Mouse (Mus musculus) right cerebral cortex, adult 2 months (tissue): Measurements from ENCODE around the gene Ehf.
A peak's percentile ranks its signal among the peaks of the same experiment; 100 is the strongest.

Source experiments
- DNase-seq, 2 experiments: peaks; one replicate each; pipeline ENCODE4 v3.0.0; 2021 to 2022; ENCODE audit warnings: low spot score in 2 of 2

Ehf gene

GRCm38 (mm10) chr2:103303132-103303531, at the start of gene Ehf:
TSS of gene Ehf (minus strand) at chr2:103303278.
- DNase-seq, result no peak

GRCm38 (mm10) chr2:103347417-103347891, 44.4 kb upstream of the Ehf start:
- peak; percentile 64 to 82 for DNase-seq

DNA sequence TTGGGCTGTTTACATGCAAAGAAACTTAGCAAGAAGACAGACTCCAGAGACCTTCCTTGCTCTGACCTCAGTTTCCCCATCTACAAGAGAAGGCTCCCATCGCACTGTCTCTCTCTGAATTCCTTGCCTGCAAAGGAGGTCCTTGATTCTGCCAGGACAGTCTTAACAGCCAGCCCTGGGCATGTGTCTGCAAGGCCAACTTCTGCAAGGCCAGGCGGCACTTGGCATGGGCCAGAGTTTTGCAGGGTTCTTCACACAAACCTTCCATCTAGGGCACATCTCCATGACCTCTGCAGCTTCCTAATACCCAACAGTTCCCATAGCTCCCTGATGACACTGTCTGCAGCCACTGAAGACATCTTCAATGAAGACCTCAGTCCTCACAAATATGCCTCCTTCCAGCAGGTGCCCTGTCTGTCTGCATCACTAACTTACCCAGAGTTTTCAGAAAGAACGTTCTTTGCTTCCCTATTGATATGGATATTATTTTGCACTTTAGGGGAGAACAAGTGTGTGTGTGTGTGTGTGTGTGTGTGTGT, 43.7 kb upstream of the Ehf start:
- DNase-seq, result no peak

DNA sequence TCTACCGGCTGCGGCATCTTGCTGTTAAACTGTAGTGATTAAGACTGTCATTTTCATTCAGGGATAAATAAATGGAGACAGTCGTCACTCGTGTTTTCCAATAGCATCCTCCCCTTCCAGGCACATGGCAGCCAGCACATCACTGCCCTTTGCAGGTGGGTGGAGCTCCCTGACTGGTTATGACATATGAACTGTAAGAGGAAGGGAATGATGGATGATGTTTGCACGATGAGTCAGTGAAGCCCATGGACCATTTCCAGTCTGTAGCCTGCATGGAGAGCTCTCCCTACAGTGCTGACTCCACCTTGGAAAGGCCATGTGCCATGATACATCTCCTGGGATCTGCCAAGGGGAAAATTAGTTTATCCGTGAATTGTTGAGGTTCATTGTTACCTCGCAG, 40.5 kb upstream of the Ehf start:
- DNase-seq, result no peak

GRCm38 (mm10) chr2:103342123-103342522, 39.0 kb upstream of the Ehf start:
- DNase-seq, result no peak

- no peak for DNase-seq
Observed at GRCm38 (mm10) chr2:103341375-103341971, 38.4 kb upstream of the Ehf start.

- DNase-seq, result no peak
Observed at GRCm38 (mm10) chr2:103338706-103339105, 35.6 kb upstream of the Ehf start.

DNA sequence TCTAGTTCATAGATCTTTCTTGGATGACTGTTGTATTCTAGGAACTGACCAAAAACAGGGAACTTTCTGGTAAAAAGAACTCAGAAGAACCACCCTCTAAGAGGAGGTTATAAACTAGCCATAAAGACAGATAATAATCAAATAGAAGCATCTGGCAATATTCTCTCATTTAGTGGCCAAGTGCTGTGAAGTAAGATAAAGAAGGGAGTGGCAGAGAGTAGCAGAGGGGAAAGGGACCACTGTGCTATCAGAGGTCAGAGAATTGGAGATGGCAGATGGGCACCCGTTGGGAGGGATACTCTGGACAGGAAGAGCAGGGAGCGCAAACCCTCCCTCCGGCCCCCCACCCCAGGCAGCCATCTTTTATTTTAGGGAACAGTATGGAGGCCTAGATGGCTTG, 34.3 kb upstream of the Ehf start:
- no peak for DNase-seq

DNA sequence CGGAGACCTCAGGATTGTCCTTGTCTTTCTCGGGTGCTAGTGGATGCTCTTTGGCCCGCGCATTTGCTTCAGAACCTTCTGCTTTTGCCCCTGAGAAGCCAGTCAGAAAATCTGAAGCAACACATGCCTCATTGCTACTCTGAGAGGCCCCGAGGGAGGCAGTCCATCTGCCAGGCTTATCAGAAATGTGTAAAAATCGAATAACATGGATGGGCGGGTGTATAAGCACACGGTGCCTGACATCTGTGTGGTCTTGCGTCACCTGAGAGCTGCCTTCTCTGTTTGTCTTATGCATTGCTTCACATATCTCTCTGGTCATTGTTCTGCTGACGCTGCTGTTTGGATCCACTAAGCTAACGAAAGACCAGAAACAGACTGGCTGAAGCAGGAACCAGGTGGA, 33.5 kb upstream of the Ehf start:
- no peak for DNase-seq

DNA sequence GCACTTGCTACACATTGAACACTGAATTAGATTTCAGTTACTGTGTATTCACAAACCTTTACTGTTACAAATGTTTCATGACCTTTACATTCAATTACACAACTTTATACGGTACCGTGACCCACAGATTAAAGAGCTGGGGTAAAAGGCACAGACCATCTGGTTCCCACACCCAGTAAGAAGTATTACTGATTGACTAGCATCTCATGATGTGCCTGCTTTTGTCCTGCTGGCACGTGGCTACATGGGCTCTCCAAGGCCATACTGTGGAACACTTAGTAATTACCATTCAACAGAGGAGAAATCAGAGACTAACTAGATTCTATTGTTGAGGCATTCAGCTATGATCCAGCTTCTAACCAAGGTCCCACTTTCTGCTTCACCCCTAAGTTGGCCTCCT, 32.9 kb upstream of the Ehf start:
- DNase-seq, result no peak

DNA sequence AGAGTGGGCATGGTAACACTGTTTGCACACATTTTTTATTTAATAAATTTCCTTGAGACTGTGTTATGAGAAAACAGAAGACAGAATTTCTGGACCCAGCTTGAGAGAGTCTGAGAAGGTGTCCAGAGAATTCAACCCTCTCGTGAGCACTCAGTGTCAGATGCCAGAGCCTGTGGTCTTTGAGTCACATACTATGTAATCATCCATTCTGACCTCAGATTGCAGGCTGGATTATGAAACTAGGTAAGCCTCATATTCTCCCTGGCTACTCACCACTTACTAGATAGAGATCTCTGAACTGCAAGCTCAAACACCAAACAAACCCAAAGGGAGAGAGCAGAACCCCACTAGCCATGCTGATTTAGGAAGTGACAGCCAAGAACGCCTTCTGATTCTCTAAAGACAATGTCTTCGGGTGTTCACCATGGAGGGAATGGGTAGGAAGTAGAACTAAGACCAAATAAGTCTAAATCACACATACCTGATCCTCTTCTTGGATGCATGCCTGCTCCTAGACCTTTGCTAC, 28.7 kb upstream of the Ehf start:
- no peak for DNase-seq

DNA sequence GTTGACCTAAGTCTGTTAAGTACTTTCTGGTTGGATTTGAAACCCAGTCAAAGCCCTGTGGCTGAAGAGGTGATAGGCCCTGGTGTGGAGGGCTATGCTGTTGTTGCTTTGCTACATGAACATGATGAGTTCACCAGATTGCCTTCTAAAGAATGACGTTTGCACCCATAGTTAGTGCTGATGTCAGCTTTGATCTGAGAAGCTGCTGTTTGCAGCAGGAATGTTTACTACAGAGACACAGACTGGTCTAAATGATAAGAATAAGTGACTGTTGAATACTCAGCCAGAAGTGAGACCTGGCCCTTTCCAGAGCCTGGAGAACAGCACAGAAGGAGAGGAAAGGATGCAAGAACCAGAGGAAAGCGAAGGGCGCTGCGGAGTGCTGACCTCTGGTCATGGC, 25.7 kb upstream of the Ehf start:
- DNase-seq, result no peak

DNA sequence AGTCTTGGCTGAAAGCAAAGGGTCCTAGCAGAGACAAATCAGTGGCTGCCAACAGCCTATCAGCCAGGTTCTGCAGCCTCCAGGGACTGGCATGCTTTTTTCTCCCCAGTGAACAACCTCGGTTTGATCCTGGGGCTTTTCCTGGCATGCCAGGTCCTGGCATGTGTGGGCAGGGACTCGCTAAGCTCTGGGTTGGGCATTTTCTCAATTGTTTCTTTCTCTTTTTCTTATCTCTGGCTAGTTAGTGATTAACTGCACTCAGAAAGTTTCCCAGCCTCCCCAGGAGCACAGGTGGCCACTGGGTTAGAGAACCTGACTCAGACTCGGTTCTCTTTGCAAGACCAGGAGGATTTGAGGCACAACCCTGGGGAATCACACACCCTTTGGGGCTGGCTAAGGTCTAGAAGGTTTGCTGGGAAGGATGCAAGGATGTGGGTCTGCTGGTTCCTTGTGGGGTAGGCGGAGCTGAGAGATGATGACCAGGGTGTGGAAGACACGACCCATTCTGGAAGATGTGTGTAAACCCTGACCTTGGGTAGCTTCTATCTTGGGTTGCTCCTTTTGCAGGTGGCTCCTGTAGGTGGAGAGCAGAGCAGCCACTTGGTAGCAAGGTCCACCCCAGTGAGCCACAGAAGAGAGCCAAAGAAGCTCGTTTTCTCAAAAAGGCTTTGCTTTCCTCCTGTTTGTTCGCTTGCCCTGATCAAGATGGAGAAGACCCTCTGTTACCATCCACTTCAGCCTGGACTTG, 22.4 kb upstream of the Ehf start:
- DNase-seq, result no peak

DNA sequence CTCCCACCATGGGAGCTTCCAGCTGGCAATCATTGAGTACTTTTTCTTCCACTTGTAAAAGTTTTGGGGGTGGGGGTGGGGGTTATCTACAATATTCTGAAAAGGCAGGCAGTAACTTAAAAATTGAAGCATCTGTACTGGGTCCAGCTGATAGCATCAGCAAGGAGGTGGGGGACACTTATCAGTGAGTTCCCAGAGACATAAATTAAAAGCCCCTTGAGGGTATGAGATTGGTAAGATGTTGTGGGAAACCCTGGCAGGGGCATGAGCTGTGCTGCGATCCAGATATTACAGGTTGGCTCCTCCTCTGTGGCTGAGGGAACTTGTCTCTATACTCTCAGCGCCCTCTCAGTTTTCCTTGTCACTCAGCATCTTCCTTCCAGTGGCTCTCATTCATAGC, 21.2 kb upstream of the Ehf start:
- DNase-seq, result no peak

GRCm38 (mm10) chr2:103322171-103322570, 19.1 kb upstream of the Ehf start:
- no peak for DNase-seq

- no peak for DNase-seq
Observed at GRCm38 (mm10) chr2:103321638-103322037, 18.6 kb upstream of the Ehf start.

- DNase-seq, result no peak
Observed at GRCm38 (mm10) chr2:103314002-103314401, 10.9 kb upstream of the Ehf start.

GRCm38 (mm10) chr2:103312640-103313039, 9.6 kb upstream of the Ehf start:
- DNase-seq, result no peak

GRCm38 (mm10) chr2:103310663-103311062, 7.6 kb upstream of the Ehf start:
- DNase-seq, result no peak

DNA sequence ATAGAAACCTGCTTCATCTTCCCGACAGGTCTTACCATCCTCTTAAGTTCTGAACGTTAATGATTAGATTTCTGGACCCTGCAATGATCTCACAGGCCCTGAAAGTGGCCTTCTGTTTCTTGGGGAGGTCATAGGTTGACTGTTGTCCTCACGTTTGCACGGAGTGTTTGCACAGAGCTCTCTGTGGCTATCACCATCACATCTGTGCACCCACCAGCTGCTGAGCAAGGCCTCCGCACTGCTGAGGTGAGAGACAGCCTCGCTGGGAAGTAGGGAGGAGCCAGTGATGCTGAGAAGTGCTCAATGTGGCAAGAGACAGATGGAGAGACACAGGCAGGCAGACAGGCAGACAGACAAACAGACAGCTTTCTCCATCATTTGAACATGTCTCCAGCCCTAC, 3.6 kb upstream of the Ehf start:
- DNase-seq, result no peak

GRCm38 (mm10) chr2:103302669-103303068, 409 bp downstream of the Ehf start:
- DNase-seq, result no peak

GRCm38 (mm10) chr2:103298711-103299463, 4.2 kb downstream of the Ehf start:
- no peak for DNase-seq
